Mouse (Mus musculus): ENCODE data around the gene Ubl7. TPM values are rescaled to one million over a fixed set of nuclear protein-coding genes. Genes with fewer than 3 reads are reported as not detected.

Ubl7 gene
- polyA plus RNA-seq, 1 experiment from 2014 or later = 111 TPM

DNA sequence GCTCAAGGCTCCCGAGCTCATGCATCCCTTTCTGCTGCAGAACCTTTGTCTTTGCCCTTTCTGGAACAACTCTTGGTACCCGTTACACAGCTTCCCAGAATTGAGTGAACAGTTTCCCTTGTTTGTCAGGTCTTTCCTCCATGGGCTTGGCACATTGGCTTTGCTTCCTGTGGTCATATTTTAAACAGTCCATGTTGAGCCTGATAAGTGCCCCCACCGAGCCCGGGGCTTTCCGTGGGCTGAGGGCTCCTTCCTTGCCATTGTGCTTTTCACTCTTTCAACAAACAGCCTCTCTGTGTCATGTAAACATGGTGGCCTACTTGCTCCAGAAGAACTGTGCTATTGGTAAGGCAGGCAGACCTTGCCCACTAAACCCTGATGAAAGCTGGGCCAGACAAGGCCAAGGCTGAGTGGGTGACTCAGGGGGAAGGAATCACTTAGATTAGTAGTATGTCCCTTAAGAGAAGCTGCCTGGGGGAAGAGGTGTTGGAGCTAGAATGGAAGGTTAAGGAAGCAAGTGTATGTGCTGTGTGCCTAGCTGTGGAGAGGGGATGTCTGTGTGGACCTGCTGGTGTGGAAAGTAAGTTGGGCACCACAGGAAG lies 20.5 kb downstream of the Ubl7 start:
- DNase-seq (ENCODE audit: low spot score) = no peak
- WGBS = 85% methylated on average over 5 of the region's 5 CpGs
- Histone ChIP-seq H3K4me3 (no peak overlapping the region), H3K9me3 (replicated peaks) (no peaks in the 10 kb centered on the region), H3K27me3 (ENCODE audit: low read depth, poor library complexity, severe bottlenecking) (no peaks in the 10 kb centered on the region), H3K36me3 (peaks cover 42% of the 10 kb centered on the region), H3K27ac (replicated peaks) (no peak overlapping the region), H3K4me1 (no peaks in the 10 kb centered on the region)

DNA sequence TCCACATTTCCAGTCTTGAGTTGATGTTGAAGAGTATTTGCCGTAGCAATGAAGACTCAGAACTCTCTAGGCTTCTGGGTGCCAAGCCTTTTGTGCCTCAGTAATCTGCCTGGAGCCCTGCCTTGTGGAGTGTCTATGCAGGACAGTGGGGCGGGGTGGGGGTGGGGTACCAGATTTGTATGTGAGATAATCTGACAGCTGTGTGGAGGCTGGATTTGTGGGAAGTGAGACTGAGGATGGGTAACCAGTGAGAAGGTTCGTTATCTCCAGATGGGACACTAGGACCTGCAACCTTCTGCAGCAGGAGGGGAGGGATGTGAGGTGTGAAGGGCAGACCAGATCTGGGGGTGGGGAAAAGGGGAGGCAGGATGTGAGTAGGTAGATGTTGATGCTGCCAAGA lies 21.5 kb downstream of the Ubl7 start:
- Histone ChIP-seq H3K4me1 (no peaks in the 10 kb centered on the region), H3K36me3 (peaks cover 34% of the 10 kb centered on the region), H3K4me3 (no peak overlapping the region), H3K9me3 (replicated peaks) (no peaks in the 10 kb centered on the region), H3K27ac (replicated peaks) (no peak overlapping the region), H3K27me3 (ENCODE audit: low read depth, poor library complexity, severe bottlenecking) (peaks cover 9% of the 10 kb centered on the region)
- WGBS = 78% methylated on average over 3 of the region's 3 CpGs
- DNase-seq (ENCODE audit: low spot score) = no peak

DNA sequence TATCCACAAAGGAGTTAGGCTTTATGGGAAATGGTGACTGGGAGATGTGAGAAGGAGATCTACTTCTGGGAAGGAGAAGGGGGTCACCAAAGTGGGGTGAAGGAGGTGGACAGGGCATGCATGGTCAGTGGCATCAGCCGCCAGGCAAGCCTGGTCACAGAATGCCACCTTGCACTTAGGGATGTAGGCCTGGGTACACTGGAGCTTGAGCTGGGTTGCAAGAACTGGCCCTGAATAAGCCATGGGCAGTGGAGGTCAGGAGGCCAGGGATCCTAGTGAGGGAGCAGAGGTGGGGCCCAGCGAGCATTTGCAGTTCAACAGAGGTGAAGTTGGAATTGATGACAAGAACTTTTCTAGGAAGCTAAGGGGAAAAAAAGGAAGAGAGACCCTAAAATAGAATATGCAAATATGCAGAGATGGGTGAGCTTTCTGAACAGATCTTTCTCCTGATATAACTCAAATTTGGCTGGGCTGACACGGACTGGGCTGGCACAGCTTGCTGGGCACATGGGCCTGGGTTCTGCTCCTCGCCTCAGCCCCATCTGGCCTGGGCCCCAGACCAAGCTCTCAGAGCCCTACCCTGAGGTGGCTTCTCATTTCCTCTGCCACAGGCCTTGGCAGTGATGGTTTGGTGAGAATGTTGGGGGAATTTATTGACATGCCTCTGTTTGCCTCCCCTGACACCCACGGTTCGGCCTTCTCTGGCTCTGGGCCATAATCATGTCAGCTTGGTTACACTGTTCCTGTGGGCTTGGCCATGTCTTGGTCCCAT lies 22.2 kb downstream of the Ubl7 start:
- Histone ChIP-seq H3K4me1 (no peaks in the 10 kb centered on the region), H3K27me3 (ENCODE audit: low read depth, poor library complexity, severe bottlenecking) (peaks cover 16% of the 10 kb centered on the region), H3K36me3 (peaks cover 26% of the 10 kb centered on the region), H3K27ac (replicated peaks) (no peak overlapping the region), H3K9me3 (replicated peaks) (no peaks in the 10 kb centered on the region), H3K4me3 (no peak overlapping the region)
- DNase-seq (ENCODE audit: low spot score) = no peak
- 92% methylated on average over 6 of the region's 6 CpGs for WGBS

DNA sequence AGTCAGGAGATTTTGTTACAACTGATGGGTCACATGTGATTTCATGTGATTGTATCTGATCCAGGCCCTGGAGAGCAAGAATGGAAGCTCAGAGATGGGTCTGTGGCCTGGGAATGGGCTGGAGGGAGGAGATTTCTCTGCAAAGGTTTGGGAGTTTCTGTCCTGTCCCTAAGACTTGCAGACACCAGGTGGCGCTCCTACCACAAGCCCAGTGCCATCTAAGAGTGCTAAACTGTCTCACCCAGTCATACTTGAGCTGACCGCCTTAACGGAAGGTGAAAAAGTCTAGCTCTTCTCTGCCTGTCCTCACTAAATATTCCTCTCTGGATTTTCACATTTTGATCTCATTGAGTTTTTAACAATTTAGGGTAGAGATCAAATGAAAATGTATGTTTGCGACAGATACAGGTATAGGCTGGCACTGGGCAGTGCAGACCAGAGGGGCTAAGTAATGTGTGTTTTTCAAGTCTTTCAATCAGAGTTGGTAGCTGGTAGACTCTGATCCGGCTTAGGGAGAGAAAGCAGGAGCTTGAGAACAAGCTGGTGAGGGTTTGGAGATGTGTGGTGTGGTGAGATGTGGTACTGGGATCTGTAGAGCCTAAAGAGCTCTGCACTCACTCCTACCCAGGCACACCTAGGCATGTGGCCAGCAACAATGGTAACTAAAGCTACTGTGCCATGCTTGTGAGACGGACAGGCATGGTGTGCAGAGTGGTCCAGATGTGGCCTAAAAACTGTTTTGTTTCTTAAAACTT lies 25.1 kb downstream of the Ubl7 start:
- DNase-seq (ENCODE audit: low spot score) = peak; percentile 75
- H3K9me3 ChIP-seq (replicated peaks) = no peaks in the 10 kb centered on the region
- peaks cover 45% of the 10 kb centered on the region for H3K27me3 ChIP-seq (ENCODE audit: low read depth, poor library complexity, severe bottlenecking)
- no peak overlapping the region for H3K27ac ChIP-seq (replicated peaks)
- H3K4me1 ChIP-seq = peaks cover 20% of the 10 kb centered on the region
- no peak overlapping the region for H3K4me3 ChIP-seq
- H3K36me3 ChIP-seq = no peaks in the 10 kb centered on the region
- 38% methylated on average over 6 of the region's 6 CpGs for WGBS

DNA sequence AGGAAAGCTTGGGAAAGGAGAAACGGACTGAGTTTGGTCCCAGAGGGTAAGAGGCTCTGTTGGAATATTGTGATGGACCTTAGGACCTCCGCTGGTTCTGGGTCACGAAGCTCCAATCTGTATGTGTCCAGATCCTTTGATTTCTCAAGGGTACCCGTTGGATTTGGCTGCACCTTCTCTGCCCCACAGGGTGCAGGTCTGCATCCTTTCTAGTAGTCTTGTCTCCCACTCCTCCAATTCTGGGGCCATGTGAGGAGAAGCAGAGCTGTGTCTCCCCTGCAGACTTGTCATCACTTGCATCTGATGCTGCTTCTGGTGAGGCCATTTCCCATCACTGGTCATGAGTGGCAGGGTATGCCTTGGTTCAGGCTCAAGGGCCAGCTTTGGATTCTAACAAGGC lies 26.4 kb downstream of the Ubl7 start:
- peaks cover 58% of the 10 kb centered on the region for H3K27me3 ChIP-seq (ENCODE audit: low read depth, poor library complexity, severe bottlenecking)
- DNase-seq (ENCODE audit: low spot score) = no peak

DNA sequence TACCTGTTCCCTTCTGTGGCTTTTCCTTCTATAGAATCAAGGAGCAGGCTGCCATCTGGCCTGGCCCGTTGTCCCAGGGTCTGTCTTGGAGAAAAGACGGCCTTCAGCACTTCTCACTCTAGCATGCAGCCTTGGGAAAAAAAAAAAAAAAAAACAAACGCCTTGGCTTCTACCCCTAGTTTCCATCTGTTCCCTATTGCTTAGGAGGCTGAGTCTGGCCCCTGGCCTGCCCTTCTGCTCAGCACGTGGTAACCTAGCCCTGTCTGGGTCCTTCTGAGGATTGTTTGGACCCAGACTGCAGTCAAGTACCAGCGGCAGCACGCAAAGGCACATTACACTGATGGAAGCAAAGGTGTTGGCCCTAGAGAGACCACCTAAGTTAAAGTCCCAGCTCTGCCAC lies 26.9 kb downstream of the Ubl7 start:
- H3K4me1 ChIP-seq = peaks cover 25% of the 10 kb centered on the region
- DNase-seq (ENCODE audit: low spot score) = peak; percentile 11
- H3K27me3 ChIP-seq (ENCODE audit: low read depth, poor library complexity, severe bottlenecking) = peaks cover 63% of the 10 kb centered on the region
- no peak overlapping the region for H3K4me3 ChIP-seq
- H3K36me3 ChIP-seq = no peaks in the 10 kb centered on the region
- H3K9me3 ChIP-seq (replicated peaks) = no peaks in the 10 kb centered on the region
- H3K27ac ChIP-seq (replicated peaks) = no peak overlapping the region
- 62% methylated on average over 6 of the region's 6 CpGs for WGBS

More for the DNA sequence above, 26.4 kb downstream of the Ubl7 start:
- no peaks in the 10 kb centered on the region for H3K9me3 ChIP-seq (replicated peaks)
- H3K27ac ChIP-seq (replicated peaks) = no peak overlapping the region
- H3K4me1 ChIP-seq = peaks cover 25% of the 10 kb centered on the region
- WGBS = 77% methylated on average over 4 of the region's 4 CpGs
- no peak overlapping the region for H3K4me3 ChIP-seq
- H3K36me3 ChIP-seq = no peaks in the 10 kb centered on the region

DNA sequence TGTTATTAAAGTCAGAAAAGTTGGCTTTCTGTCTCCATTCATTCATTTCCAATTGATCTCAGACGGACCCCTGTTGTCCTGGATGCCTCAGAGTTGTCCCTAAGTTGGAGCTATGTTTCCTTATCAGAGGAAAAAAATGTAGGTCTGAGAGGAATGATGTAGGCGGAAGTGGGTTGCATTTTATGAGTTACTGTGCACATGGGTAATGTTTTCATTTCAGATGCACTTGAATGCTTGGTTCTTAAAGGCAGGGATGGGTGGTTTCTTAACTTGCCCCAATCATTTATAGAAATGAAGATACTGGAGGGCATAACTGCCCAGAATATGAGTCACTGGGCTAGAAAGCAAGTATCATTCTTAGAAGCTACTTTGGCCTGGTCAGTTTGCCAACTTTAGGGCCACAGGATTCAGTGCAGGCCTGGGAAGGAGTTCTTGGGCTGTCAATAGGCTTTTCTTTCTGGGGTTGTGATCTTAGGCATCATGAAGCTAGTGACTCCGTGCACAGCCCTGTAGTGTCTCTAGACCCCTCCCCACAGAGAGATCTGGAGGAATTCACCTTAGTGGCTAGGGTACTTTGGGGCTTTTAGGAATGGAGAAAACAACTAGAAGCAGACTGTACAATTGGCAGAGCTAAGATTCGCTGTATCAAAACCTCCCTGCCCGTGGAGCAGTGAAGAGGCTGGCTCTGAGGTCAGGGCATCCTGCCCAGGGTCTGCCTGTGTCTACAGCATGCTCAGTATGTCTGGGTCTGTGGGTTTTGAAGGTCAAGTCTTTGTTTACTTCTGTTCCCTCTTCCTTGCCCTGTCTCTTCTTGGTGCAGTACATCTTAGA lies 27.7 kb downstream of the Ubl7 start:
- Histone ChIP-seq H3K36me3 (no peaks in the 10 kb centered on the region), H3K4me3 (no peak overlapping the region), H3K9me3 (replicated peaks) (no peaks in the 10 kb centered on the region), H3K27ac (replicated peaks) (no peak overlapping the region), H3K4me1 (peaks cover 25% of the 10 kb centered on the region), H3K27me3 (ENCODE audit: low read depth, poor library complexity, severe bottlenecking) (peaks cover 71% of the 10 kb centered on the region)
- WGBS = 80% methylated on average over 5 of the region's 5 CpGs
- no peak for DNase-seq (ENCODE audit: low spot score)

DNA sequence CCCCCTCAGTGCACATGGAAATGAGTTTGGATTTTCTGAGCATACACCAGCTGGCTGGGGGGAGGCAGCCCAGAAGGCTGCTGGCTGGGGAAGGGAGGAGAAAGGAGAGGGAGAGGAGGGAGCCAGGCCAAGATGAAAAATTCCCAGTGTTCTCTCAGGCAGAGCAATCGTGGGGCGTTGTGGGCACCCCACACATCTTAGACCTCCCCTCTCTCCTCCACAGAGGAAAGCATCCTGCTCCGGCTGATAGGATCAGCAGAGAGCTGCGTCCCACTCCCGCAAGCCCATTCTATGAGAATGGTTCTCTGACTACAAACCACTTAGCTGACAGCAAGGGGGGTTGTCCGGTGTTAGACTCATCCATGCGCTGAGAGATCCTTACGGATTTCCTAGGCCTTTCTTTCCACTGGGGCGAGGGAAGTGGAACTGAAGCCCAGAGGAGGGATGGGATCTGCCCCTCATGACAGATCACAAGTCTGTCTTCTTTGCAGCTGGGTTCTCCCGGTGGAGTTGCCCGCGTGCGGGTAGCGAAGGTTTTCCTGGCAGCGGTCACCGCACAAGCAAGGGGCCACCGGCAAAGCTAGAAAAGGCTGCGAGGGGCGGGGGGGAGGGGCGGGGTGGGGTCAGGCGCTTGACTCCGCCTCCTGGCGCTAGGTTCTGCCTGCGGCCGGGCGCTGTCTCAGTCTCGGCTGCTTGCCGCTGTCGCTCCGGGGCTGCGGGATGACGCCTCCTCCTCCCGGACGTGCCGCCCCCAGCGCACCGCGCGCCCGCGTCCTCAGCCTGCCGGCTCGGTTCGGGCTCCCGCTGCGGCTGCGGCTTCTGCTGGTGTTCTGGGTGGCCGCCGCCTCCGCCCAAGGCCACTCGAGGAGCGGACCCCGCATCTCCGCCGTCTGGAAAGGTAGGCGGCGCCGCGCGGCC lies 28.9 kb downstream of the Ubl7 start, which contains the start of gene Sema7a:
TSS of gene Sema7a (plus strand) at position 682 of the 918 bp plus-strand sequence.
- peak within 1 kb of the TSS; percentile 85 for H3K27ac ChIP-seq (replicated peaks)
- peak; percentile 86 for DNase-seq (ENCODE audit: low spot score)
- H3K4me3 ChIP-seq = peak within 1 kb of the TSS; percentile 88
- 1% methylated on average over 59 of the region's 60 CpGs for WGBS
- no peaks in the 10 kb centered on the region for H3K36me3 ChIP-seq
- peaks cover 27% of the 10 kb centered on the region for H3K4me1 ChIP-seq
- peaks cover 82% of the 10 kb centered on the region for H3K27me3 ChIP-seq (ENCODE audit: low read depth, poor library complexity, severe bottlenecking)
- H3K9me3 ChIP-seq (replicated peaks) = no peaks in the 10 kb centered on the region

DNA sequence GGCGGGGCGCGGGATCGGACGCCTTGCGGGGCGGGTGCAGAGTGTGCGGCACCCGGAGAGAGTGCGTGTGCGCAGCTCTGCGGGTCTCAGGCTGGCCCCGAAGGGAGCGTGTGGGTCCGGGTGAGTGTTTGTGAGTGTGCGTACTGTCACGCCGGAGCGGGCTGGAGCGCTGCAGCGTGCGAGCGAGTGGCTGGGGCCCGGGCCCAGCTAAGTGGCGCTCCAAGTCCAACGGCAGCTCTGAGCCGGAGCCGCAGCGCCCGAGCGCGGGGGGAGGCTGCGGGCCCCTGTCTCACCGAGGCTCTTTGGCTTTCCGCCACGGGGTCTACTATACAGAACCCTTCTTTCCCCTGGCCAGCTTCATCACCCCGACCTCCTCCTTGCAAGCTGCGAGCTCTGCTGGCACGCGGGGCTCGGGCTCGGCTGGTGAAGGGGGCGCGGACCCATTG lies 29.6 kb downstream of the Ubl7 start:
- peaks cover 33% of the 10 kb centered on the region for H3K4me1 ChIP-seq
- peak overlapping the region; percentile 88 for H3K4me3 ChIP-seq
- no peaks in the 10 kb centered on the region for H3K36me3 ChIP-seq
- H3K9me3 ChIP-seq (replicated peaks) = no peaks in the 10 kb centered on the region
- H3K27ac ChIP-seq (replicated peaks) = peak overlapping the region; percentile 85
- WGBS = 0% methylated on average over 44 of the region's 44 CpGs
- DNase-seq (ENCODE audit: low spot score) = no peak
- H3K27me3 ChIP-seq (ENCODE audit: low read depth, poor library complexity, severe bottlenecking) = peaks cover 89% of the 10 kb centered on the region

DNA sequence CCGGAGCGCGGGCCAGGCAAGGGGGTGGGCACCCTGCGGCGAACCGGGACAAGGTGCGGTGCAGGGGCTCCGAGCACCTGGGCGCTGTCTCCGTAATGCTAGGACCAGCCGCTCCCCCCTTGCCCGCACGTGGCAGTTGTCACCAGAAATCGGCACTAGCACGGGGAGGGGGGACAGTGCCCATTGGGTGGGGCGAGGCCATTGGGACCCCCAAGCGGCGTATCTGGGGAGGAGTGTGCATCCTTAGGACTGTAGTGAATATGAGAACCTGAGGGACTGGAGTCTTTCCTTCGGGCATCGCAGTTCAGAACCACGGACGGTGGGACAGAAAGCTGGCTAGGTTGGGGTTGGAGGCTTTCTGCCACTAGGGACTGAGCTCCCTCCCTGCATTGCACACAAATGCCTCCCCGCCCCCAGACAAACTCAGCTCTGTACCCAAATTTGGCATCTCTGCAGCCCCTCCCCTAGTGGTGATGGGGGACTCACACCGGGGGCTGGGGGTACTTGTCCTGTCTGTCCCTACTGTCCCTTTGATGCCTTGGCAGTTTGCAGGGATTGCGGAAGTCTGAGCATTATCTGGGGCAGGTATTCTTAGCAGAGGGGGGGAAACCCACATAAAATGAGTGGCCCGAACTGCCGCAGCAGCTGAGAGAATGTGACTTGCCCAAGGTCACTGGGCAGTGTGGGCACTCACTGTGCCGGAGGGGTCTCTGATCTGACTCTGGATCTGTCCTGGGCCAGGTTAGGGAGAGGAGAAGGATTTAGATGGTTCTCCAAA lies 30.3 kb downstream of the Ubl7 start:
- WGBS = 9% methylated on average over 28 of the region's 28 CpGs
- Histone ChIP-seq H3K27me3 (ENCODE audit: low read depth, poor library complexity, severe bottlenecking) (peaks cover 95% of the 10 kb centered on the region), H3K4me1 (peaks cover 40% of the 10 kb centered on the region), H3K27ac (replicated peaks) (peak overlapping the region; percentile 85), H3K4me3 (peak overlapping the region; percentile 88), H3K9me3 (replicated peaks) (no peaks in the 10 kb centered on the region), H3K36me3 (no peaks in the 10 kb centered on the region)
- peak; percentile 38 for DNase-seq (ENCODE audit: low spot score)

DNA sequence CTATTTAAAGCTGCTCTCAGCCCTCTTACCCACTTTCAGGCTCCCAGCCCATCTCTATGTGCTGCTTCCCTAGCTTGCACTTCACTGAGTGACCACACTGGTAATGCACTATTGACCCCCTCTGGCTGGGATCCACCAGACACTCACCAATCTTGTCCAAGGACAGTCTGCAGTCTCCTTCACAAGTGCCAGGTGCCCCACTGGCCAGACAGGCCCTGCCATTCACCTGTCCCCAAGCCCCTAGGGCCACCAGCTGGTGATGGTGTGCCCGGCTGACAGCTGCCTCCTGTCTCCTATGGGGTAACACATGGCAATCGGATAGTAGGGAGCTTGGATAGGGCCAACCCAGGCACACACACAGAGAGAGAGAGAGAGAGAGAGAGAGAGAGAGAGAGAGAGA lies 31.3 kb downstream of the Ubl7 start:
- no peak overlapping the region for H3K4me3 ChIP-seq
- DNase-seq (ENCODE audit: low spot score) = no peak
- no peaks in the 10 kb centered on the region for H3K9me3 ChIP-seq (replicated peaks)
- H3K4me1 ChIP-seq = peaks cover 44% of the 10 kb centered on the region
- H3K36me3 ChIP-seq = no peaks in the 10 kb centered on the region
- H3K27ac ChIP-seq (replicated peaks) = no peak overlapping the region
- WGBS = 70% methylated on average over 2 of the region's 2 CpGs
- H3K27me3 ChIP-seq (ENCODE audit: low read depth, poor library complexity, severe bottlenecking) = peaks cover 99% of the 10 kb centered on the region

Data from midbrain, embryonic 10.5 days (tissue).